Mouse (Mus musculus) lung, embryonic 14.5 days (tissue): ENCODE results near the gene Kdm4b. TPM values are rescaled to one million over a fixed set of nuclear protein-coding genes. Genes with fewer than 3 reads are reported as not detected.

ENCODE experiments used
- ATAC-seq: fragments of 200-750 bp; cut with Nextera tagmentation; 2 replicates; pipeline ENCODE4 v1.8.0; 2017; ENCODE audit warnings: mild to moderate bottlenecking, moderate TSS enrichment, moderate library complexity; ENCODE audit not compliant: insufficient read depth
- DNase-seq: peaks from one replicate; pipeline ENCODE4 v3.0.0-alpha.2; 2015
- H3K27ac ChIP-seq: fragments of 300-500 bp; sonication (generic); 2 replicates; pipeline ENCODE4 v1.5.1; 2014; ENCODE audit warnings: low read depth, mild to moderate bottlenecking, moderate library complexity
- H3K27me3 ChIP-seq: fragments of 300-500 bp; sonication (generic); 2 replicates; pipeline ENCODE4 v1.6.1; 2014; ENCODE audit warnings: low read length, control low read depth; ENCODE audit not compliant: insufficient read depth
- H3K36me3 ChIP-seq: fragments of 300-500 bp; sonication (generic); 2 replicates; pipeline ENCODE4 v1.6.1; 2014; ENCODE audit warnings: control low read depth; ENCODE audit not compliant: insufficient read depth
- H3K4me1 ChIP-seq: fragments of 300-500 bp; sonication (generic); 2 replicates; pipeline ENCODE4 v1.6.1; 2014; ENCODE audit warnings: antibody characterized with exemption, control low read depth; ENCODE audit not compliant: insufficient read depth
- H3K4me2 ChIP-seq: fragments of 300-500 bp; sonication (generic); 2 replicates; pipeline ENCODE4 v1.6.1; 2014; ENCODE audit warnings: mild to moderate bottlenecking
- H3K4me3 ChIP-seq: fragments of 300-500 bp; sonication (generic); 2 replicates; pipeline ENCODE4 v1.5.1; 2014; ENCODE audit warnings: low read depth, low read length
- H3K9ac ChIP-seq: fragments of 300-500 bp; sonication (generic); 2 replicates; pipeline ENCODE4 v1.6.1; 2014
- H3K9me3 ChIP-seq: fragments of 300-500 bp; sonication (generic); 2 replicates; pipeline ENCODE4 v1.6.1; 2016; ENCODE audit warnings: low read depth, low read length, control low read depth
- CTCF ChIP-seq: IDR thresholded peaks from 2 replicates; pipeline ENCODE4 v1.5.1; 2016; ENCODE audit warnings: antibody characterized with exemption, low read depth
- WGBS: fragments of 180-500 bp; shearing (Covaris S2); extraction: QIAGEN DNeasy Blood & Tissue Kit; methylation state at CpG from one replicate; pipeline ENCODE4 v1.1.7; 2014; 5-methylcytosine and 5-hydroxymethylcytosine counted together
- polyA plus RNA-seq: library from polyadenylated mRNA; unstranded; fragments of >200 nt; fragmentation: Nextera tagmentation; extraction: Ambion mirVana; gene quantifications from 2 replicates; pipeline ENCODE4 v1.2.1, GENCODE M21; 2014

The Kdm4b gene
- polyA plus RNA-seq, 1 experiment from 2014 or later = 36.7 TPM

GRCm38 (mm10) chr17:56291171-56291511, 34.7 kb upstream of the Kdm4b start:
- Histone ChIP-seq H3K9ac (peak overlapping the region; percentile 59), H3K4me3 (peak overlapping the region; percentile 59), H3K27ac (peak overlapping the region; percentile 98), H3K4me2 (peak overlapping the region; percentile 63), H3K4me1 (peaks cover 9% of the 10 kb centered on the region), H3K9me3 (no peaks in the 10 kb centered on the region), H3K36me3 (peaks cover 8% of the 10 kb centered on the region; the same call in 1 of the 2 replicates), H3K27me3 (no peaks in the 10 kb centered on the region)
- DNase-seq (peak; percentile 95), ATAC-seq (peak; percentile 88)
- 1% methylated on average over 16 of the region's 16 CpGs for WGBS
- peak; percentile 96 for TF ChIP-seq CTCF

- ATAC-seq (no peak), DNase-seq (no peak)
- Histone ChIP-seq H3K36me3 (peaks cover under 1% of the 10 kb centered on the region; the same call in 1 of the 2 replicates), H3K9me3 (no peaks in the 10 kb centered on the region), H3K27me3 (no peaks in the 10 kb centered on the region), H3K4me1 (peaks cover 9% of the 10 kb centered on the region), H3K4me3 (no peak overlapping the region), H3K27ac (peak overlapping the region; percentile 98), H3K9ac (no peak overlapping the region; the same call in 1 of the 2 replicates), H3K4me2 (peak overlapping the region; percentile 63)
- WGBS = 79% methylated on average over 7 of the region's 7 CpGs
- no peak for TF ChIP-seq CTCF
Measured at GRCm38 (mm10) chr17:56291826-56292475, 33.9 kb upstream of the Kdm4b start.

- DNase-seq (no peak), ATAC-seq (no peak)
- Histone ChIP-seq H3K4me3 (no peak within 1 kb of the TSS), H3K9me3 (no peaks in the 10 kb centered on the region), H3K36me3 (no peaks in the 10 kb centered on the region), H3K27me3 (no peaks in the 10 kb centered on the region), H3K9ac (no peak within 1 kb of the TSS), H3K27ac (peak within 1 kb of the TSS; percentile 98; the same call in 1 of the 2 replicates), H3K4me1 (peaks cover 7% of the 10 kb centered on the region), H3K4me2 (peak within 1 kb of the TSS; percentile 63; the same call in 1 of the 2 replicates)
- 87% methylated on average over 4 of the region's 4 CpGs for WGBS
- TF ChIP-seq CTCF = no peak
Measured at GRCm38 (mm10) chr17:56292531-56293222, 33.2 kb upstream of the Kdm4b start, which contains the start of gene Plin3. Gene Plin3, minus strand, starts transcription at chr17:56292873.

GRCm38 (mm10) chr17:56293291-56293690, 32.6 kb upstream of the Kdm4b start:
- WGBS = 67% methylated on average over 1 of the region's 1 CpGs
- no peak overlapping the region for H3K27ac ChIP-seq
- no peak for TF ChIP-seq CTCF
- ATAC-seq (no peak), DNase-seq (no peak)
- H3K4me3 ChIP-seq = no peak overlapping the region
- no peaks in the 10 kb centered on the region for H3K9me3 ChIP-seq
- H3K27me3 ChIP-seq = no peaks in the 10 kb centered on the region
- no peaks in the 10 kb centered on the region for H3K36me3 ChIP-seq
- peaks cover under 1% of the 10 kb centered on the region for H3K4me1 ChIP-seq
- no peak overlapping the region for H3K4me2 ChIP-seq
- H3K9ac ChIP-seq = no peak overlapping the region

DNA sequence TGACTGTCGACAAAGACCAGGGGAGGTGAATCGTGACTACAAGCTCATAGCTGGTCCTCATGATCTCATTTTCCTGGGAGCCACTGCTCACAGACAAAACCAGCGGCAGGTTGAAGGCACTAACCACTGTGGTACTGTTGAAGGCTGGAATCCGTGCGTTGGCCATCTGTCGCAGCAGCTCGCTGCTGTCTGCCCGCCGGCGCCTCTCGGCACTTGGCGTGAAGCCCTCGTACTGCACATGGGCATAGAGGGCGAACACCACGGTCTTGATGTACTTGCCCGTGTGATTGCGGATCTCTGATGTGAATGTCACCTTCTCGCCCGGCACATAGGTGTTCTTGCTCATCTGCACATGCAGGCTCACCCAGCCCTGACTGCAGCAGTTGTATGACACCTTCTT, 31.6 kb upstream of the Kdm4b start:
- DNase-seq (no peak), ATAC-seq (no peak)
- H3K4me3 ChIP-seq = no peak overlapping the region
- no peaks in the 10 kb centered on the region for H3K36me3 ChIP-seq
- no peaks in the 10 kb centered on the region; the same call in 1 of the 2 replicates for H3K4me1 ChIP-seq
- H3K27me3 ChIP-seq = no peaks in the 10 kb centered on the region
- no peak overlapping the region for H3K9ac ChIP-seq
- H3K9me3 ChIP-seq = no peaks in the 10 kb centered on the region
- H3K4me2 ChIP-seq = no peak overlapping the region
- WGBS = 86% methylated on average over 19 of the region's 19 CpGs
- no peak overlapping the region for H3K27ac ChIP-seq
- no peak for TF ChIP-seq CTCF

- no peaks in the 10 kb centered on the region for H3K36me3 ChIP-seq
- H3K4me1 ChIP-seq = no peaks in the 10 kb centered on the region; the same call in 1 of the 2 replicates
- ATAC-seq (no peak), DNase-seq (no peak)
- no peak overlapping the region for H3K27ac ChIP-seq
- no peak overlapping the region for H3K4me3 ChIP-seq
- TF ChIP-seq CTCF = no peak
- no peaks in the 10 kb centered on the region for H3K27me3 ChIP-seq
- 62% methylated on average over 1 of the region's 1 CpGs for WGBS
- no peak overlapping the region for H3K9ac ChIP-seq
- no peaks in the 10 kb centered on the region for H3K9me3 ChIP-seq
- H3K4me2 ChIP-seq = no peak overlapping the region
Measured at GRCm38 (mm10) chr17:56296201-56296600, 29.7 kb upstream of the Kdm4b start.

- H3K4me1 ChIP-seq = peaks cover 7% of the 10 kb centered on the region; the same call in 1 of the 2 replicates
- no peaks in the 10 kb centered on the region for H3K27me3 ChIP-seq
- 97% methylated on average over 1 of the region's 1 CpGs for WGBS
- H3K9me3 ChIP-seq = no peaks in the 10 kb centered on the region
- DNase-seq (no peak), ATAC-seq (no peak)
- no peak for TF ChIP-seq CTCF
- no peak overlapping the region for H3K9ac ChIP-seq
- H3K36me3 ChIP-seq = no peaks in the 10 kb centered on the region
- H3K4me3 ChIP-seq = no peak overlapping the region
- H3K27ac ChIP-seq = no peak overlapping the region
- H3K4me2 ChIP-seq = no peak overlapping the region
Measured at GRCm38 (mm10) chr17:56298238-56298637, 27.6 kb upstream of the Kdm4b start.
